Mouse (Mus musculus): ENCODE measurements around the gene Surf4. TPM values are rescaled to one million over a fixed set of nuclear protein-coding genes. Genes with fewer than 3 reads are reported as not detected.
A peak's percentile ranks its signal among the peaks of the same experiment; 100 is the strongest.
"Not testable (repeated sequence)": the region's sequence is repeated elsewhere in the genome, so short reads cannot be mapped to it uniquely, and the experiment has no call there.

The Surf4 gene
- total RNA-seq, 2 experiments from 2014 or later = 118 to 141 TPM

DNA sequence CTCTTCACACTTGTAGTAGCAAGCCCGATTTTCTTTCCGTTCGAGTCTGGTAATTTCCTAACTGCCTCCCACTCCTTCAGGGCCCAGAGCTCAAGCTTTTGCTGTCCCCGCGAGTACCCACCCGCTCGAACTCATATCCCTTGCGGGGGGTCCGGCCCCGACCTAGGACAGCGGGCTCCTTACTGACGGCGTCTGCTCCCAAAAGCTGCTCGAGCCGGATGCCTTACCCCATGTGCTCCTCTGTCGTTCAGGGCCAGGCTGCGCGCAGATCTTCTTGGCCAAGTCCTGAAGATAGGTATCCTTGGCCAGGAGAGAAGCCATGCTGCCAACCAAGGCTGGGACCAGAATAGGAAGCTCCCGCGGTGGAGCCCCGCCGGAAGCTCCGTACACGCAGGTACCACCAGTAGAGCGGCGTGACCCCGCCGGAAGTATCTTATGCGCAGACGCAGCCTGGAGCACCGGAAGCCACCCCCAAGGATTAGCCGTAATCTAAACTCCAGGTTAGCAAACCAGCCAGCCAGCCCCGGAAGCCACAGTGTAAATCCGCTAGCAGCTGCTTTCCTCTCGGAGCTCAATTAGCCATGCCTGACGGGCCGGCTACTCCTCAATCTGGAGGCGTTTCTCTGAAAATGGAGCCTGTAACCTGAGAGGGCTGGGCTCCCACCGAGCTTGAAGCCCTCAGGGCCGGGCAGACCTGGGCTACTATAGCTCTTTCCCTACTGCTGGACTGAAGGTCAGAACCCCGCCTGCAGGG lies 31.1 kb downstream of the Surf4 start, which contains the start of gene Surf6:
Gene Surf6 (minus strand): TSS at position 413 of the 754 bp plus-strand sequence.
- peak; percentile 95 for DNase-seq

DNA sequence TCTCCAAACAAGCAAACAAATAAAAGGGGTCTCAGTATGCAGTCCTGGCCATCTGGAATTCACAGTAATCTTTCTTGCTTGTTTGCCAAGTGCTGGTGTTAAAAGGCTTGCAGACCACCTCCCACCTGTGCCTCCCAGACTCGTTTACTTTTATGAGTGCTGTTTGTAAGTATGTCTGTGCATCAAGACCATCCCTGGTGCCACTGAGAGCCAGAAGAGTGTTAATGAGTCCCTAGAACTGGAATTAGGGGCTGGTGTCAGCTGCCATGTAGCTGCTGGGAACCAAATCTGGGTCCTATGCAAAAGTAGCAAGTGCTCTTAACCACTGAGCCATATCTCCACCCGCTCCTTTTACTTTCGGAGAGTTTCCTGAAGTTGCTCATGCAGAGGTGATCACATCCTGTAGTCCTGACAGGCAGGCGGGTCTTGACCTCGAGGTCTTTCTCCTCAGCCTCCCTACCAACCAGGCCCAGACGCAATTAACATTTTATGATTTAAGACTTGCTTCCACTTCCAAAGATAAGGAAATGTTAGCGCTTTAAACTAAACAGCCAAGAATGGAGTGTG lies 31.8 kb downstream of the Surf4 start:
- no peak for DNase-seq

- DNase-seq = no peak
Measured at GRCm38 (mm10) chr2:26900731-26901130, 33.0 kb downstream of the Surf4 start.

DNA sequence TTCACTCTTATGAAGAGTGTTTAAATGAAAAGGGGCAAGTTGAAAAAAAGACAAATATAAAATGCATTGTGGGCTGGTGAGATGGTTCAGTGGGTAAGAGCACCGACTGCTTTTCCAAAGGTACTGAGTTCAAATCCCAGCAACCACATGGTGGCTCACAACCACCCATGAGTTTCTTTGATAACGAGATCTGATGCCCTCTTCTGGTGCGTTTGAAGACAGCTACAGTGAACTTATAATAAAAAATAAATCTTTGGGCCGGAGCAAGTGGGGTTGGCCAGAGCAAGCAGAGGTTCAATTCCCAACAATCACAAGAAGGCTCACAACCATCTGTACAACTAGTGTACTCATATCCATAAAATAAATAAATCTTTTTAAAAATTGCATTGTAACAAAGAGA lies 37.8 kb downstream of the Surf4 start:
- DNase-seq = no peak

DNA sequence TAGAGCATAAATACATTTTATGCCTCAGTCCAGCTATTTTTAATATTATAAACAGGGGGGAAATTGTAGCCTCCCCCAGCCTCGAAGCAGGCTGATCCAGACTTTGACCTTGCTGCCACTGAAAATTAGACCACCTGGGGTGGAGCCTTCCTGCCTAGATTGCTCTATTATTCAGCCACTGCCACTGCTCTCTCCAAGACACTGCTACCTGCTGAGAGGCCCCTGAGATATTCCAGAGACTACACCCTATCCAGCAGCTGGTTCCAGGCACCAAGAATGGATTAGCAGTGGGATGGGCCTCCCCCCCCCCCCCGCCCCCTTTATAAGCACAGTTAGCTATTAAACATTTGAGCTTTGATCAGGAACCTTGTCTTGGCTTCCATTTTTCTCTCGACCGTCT lies 47.6 kb downstream of the Surf4 start:
- DNase-seq = not testable (repeated sequence)

DNA sequence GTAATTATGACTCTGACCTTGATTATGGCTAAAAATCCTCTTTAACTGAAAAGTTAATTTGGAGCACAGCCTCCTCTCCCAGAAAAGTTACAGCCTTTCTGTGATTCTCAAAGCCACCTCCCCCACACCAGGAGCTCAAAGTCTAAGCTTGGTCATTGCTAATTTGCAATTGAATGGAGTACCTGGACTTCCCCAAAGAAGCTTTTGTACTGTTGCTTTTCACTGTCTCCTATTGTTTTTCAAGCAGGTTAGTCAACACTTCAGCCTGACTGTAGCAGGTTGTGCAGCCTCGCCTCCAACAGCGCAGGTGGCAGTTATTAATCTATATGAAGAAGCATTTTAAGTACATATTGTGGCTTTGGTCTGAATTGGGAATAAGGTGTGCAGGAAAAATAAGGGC lies 48.2 kb downstream of the Surf4 start:
- DNase-seq = not testable (repeated sequence)

- no peak for DNase-seq
Measured at GRCm38 (mm10) chr2:26878571-26878970, 55.2 kb downstream of the Surf4 start.

DNA sequence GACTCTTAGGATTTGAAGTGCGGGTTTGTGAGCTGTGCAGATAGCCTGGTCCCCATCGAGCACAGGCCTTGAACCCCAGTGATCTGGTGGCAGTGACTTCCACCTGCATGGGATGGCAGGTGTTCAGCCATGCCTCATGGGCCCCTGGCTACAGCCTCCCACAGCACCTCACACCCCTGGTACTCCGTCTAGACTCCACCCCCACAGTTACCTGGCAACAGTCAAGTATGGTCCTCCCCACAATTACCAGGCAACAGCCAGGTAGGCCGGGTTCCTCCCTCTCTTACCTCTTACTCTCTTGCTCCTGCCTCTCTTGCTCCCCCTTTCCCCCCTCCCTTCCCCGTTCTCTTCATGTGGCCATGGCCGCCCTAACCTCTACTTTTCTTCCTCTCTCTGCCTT lies 63.1 kb downstream of the Surf4 start:
- no peak for DNase-seq

Other genes with a start within 250 kb of the Surf4 start
- gene Abo, start 68.9 kb downstream of the Surf4 start, total RNA-seq (2021) = not detected
- gene Surf6, start 31.0 kb downstream of the Surf4 start, total RNA-seq (2021) = 10 to 100 TPM; 23.1 to 24.8 TPM
- 10 to 100 TPM; 49.3 to 50.2 TPM for gene Med22, start 23.3 kb downstream of the Surf4 start, total RNA-seq (2021)
- 100 to 1,000 TPM; 516 to 520 TPM for gene Rpl7a, start 23.2 kb downstream of the Surf4 start, total RNA-seq (2021)
- 10 to 100 TPM; 27.1 to 29.8 TPM for gene Surf2, start 17.6 kb downstream of the Surf4 start, total RNA-seq (2021)
- gene Surf1, start 17.4 kb downstream of the Surf4 start, total RNA-seq (2021) = 10 to 100 TPM; 78.4 to 81.5 TPM
- under 1 TPM; 0.18 to 0.27 TPM for gene Stkld1, start 119 bp upstream of the Surf4 start, total RNA-seq (2021)
- gene Rexo4, start 30.5 kb upstream of the Surf4 start, total RNA-seq (2021) = 10 to 100 TPM; 28.6 to 31.0 TPM
- 1 to 10 TPM; 1.9 to 3.1 TPM for gene Adamts13, start 39.5 kb upstream of the Surf4 start, total RNA-seq (2021)
- 10 to 100 TPM; 40.6 to 42.0 TPM for gene Cacfd1, start 76.0 kb upstream of the Surf4 start, total RNA-seq (2021)
- gene Slc2a6, start 94.1 kb upstream of the Surf4 start, total RNA-seq (2021) = 1 to 10 TPM; 1.2 to 1.7 TPM
- gene Mymk, start 138.3 kb upstream of the Surf4 start, total RNA-seq (2021) = 1 to 10 TPM in 1 of 2 experiments, under 1 TPM in 1; 0.45 to 2.7 TPM
- gene Adamtsl2, start 145.5 kb upstream of the Surf4 start, total RNA-seq (2021) = 10 to 100 TPM in 1 of 2 experiments, 1 to 10 TPM in 1; 8.1 to 15.9 TPM
- gene Fam163b, start 208.6 kb upstream of the Surf4 start, total RNA-seq (2021) = 1 to 10 TPM; 2.0 TPM
- 100 to 1,000 TPM; 330 to 339 TPM for gene Dbh, start 231.3 kb upstream of the Surf4 start, total RNA-seq (2021)